Mouse (Mus musculus) layer of hippocampus, postnatal 25 days (tissue): ENCODE measurements around the gene Tapbpl. TPM values are rescaled to one million over a fixed set of nuclear protein-coding genes. Genes with fewer than 3 reads are reported as not detected.

Experiments used
- DNase-seq, 2 experiments: peaks; one replicate each; pipeline ENCODE4 v3.0.0; 2022; ENCODE audit warnings: mixed read lengths in 2 of 2, low spot score in 1 of 2; ENCODE audit errors: extremely low spot score in 1 of 2
- total RNA-seq, 2 experiments: library from RNA; stranded (reverse); gene quantifications; 2 replicates each; pipeline ENCODE4 v1.2.3; 2021

Gene Tapbpl
- total RNA-seq, 2 experiments from 2014 or later = 2.5 to 3.3 TPM

- DNase-seq = no peak
These were observed 9.9 kb upstream of the Tapbpl start for GRCm38 (mm10) chr6:125241566-125241965.

GRCm38 (mm10) chr6:125240617-125241016, 9.0 kb upstream of the Tapbpl start:
- no peak for DNase-seq

DNA sequence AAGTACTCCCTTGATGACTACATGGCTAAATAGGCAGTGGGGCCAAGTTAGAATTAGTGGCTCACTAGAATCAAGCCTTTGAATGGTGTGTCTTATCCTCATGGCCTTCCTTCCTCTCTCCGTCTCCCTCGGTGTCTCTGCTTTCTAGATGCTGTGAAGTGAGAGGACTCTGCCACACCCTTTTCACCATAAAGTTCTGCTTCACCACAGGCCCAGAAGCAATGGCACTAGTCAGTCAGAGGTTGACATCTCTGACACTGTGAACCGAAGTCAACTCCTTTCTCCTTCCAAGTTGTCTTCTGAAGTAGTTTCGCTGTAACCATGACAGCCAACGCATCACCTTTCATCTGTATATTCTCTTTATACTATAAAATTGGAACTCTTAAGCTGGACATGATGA, 7.9 kb upstream of the Tapbpl start:
- no peak for DNase-seq

- DNase-seq = no peak
These were observed 6.7 kb upstream of the Tapbpl start for GRCm38 (mm10) chr6:125238396-125238795.

DNA sequence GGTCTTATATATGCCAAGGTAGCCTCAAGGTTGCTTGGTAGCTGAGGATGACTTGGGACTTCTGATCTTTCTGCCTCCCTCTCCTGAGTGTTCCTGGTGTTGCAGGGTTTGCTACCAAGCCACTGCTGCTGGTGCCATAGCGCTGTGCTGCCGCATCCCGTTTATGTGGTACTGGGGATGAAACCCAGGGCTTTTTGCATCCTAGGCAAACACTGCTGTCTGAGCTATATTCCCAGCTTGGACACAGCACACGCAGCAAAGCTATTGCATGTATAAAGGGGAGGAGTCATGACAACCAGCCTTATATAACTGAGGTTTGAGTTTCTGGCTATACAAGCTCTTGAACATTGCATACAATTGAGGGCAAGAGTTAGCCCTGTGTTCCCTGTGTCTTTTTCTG, 5.8 kb upstream of the Tapbpl start:
- DNase-seq = no peak

DNA sequence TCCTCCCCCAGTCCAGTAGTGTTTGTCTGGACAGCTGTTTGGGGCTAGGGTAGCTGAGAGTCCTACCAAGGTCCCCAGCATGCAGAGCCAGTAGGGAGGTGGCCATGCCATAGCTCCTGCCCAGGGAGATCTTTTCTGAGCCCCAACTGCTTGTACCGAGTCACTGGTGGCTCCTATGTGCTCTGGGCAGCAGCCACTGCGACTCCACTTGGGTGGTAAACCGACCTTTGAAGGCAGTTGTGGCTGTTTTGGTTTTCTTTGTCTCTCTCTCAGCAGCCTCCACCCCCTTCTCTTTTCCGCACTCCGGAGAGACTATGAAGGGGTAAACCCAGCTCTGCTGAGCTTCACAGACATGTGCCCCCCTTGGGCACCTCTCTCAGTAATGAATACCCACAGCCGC, 5.1 kb upstream of the Tapbpl start, which contains the start of gene Cd27:
Gene Cd27 (minus strand): TSS at position 229 of the 400 bp plus-strand sequence.
- no peak for DNase-seq

DNA sequence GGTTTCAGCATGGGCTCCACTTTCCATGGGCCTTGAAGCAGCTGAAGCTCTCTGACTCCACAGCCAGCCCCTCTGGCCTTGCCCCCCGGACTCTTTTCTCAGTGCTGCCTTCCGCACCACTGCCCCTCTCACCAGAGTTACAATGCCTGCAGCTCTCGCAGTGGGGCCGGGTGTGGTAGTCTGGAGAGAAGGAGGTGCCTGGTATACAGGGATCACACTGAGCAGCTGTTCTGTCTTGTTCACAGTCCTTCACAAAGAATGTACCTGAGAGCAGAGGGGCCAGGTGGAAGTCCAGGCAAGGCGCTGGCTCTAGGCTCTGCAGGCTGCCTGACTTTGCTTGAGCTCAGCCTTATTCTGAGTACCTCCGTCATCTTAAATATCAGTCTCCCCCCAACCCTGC, 4.7 kb upstream of the Tapbpl start:
- DNase-seq = no peak

DNA sequence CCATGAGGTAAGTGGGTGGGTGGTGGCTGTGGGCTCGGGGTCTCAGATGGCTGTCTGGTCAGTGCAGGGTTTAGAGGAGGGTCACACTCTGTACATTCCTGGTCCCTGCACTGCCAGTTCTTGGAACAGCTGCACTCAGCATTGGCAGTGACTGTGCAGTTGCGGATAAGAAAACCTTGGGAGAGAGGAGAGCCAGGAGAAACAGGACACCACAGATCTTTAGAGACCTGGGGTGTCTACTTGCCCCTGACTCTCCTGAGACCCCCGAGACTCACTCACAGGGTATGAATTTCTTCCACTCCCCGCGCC, 2.8 kb upstream of the Tapbpl start:
- no peak for DNase-seq

- no peak for DNase-seq
These were observed 2.3 kb upstream of the Tapbpl start for GRCm38 (mm10) chr6:125233816-125234519.

- DNase-seq = no peak
These were observed 856 bp upstream of the Tapbpl start for GRCm38 (mm10) chr6:125232516-125232915.

GRCm38 (mm10) chr6:125232045-125232437, 381 bp upstream of the Tapbpl start:
- DNase-seq = no peak

GRCm38 (mm10) chr6:125230571-125230970, 1.1 kb downstream of the Tapbpl start:
- no peak for DNase-seq

GRCm38 (mm10) chr6:125225518-125226115, 6.0 kb downstream of the Tapbpl start:
- DNase-seq = no peak

- DNase-seq = no peak
These were observed 9.1 kb downstream of the Tapbpl start for GRCm38 (mm10) chr6:125222577-125222976.

GRCm38 (mm10) chr6:125222146-125222545, 9.5 kb downstream of the Tapbpl start:
- no peak for DNase-seq

GRCm38 (mm10) chr6:125221115-125221745, 10.4 kb downstream of the Tapbpl start:
- no peak for DNase-seq

DNA sequence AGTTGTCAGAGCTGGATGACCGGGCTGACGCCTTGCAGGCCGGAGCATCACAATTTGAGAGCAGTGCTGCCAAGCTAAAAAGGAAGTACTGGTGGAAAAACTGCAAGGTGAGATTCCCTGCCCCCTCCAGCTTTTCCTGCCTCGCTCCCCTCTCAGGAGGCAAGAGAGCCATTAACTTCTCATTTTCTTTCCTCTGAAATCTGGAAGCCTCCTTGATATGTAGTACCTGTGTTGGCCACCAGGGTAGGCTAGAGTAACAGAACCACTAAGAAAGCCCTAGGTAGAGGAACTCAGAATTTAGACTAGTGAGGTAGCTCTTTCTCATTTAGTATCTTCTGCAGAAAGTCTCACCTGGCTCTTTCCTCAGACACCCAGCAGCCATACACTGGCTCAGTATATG, 12.7 kb downstream of the Tapbpl start:
- DNase-seq = peak; percentile 37 to 69

DNA sequence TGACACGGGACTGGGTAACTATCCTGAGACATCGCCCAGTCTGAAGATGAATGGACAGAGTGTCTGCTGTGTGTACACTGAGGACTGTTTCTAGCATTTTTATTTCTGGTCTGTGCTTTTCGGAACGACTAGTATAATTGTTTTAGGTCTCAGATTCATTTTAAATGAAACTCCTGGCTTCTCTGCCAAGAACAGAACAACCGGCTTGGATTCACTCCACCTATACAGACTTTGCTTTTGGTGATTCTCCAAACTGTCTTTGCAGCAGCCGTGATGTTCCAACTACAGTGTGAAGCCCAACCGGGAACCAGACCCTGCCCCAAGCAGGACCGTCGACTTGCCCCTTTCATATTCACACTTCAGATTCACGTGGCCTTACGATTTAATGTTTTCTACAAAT, 13.8 kb downstream of the Tapbpl start:
- DNase-seq = no peak

GRCm38 (mm10) chr6:125216898-125217297, 14.8 kb downstream of the Tapbpl start:
- DNase-seq = no peak

- peak; percentile 85 to 87 for DNase-seq
These were observed 16.3 kb downstream of the Tapbpl start, which contains the start of gene Vamp1 for GRCm38 (mm10) chr6:125215148-125215954. Gene Vamp1, plus strand, starts transcription at chr6:125215551.

GRCm38 (mm10) chr6:125213715-125214114, 17.9 kb downstream of the Tapbpl start:
- DNase-seq = no peak
